Mouse (Mus musculus): Measurements from ENCODE around the gene Prr23a3. TPM values are rescaled to one million over a fixed set of nuclear protein-coding genes. Genes with fewer than 3 reads are reported as not detected.

Prr23a3 gene
- polyA plus RNA-seq, 1 experiment from 2014 or later, result not detected

- H3K4me2 ChIP-seq, result no peak overlapping the region
- no peak overlapping the region for H3K9ac ChIP-seq (replicated peaks)
- H3K9me3 ChIP-seq (replicated peaks), result no peaks in the 10 kb centered on the region; the same call in 1 of the 2 replicates
- no peaks in the 10 kb centered on the region for H3K4me1 ChIP-seq
- 0 out of 2 replicates have a peak, but pooled peaks cover 2% of the 10 kb centered on the region for H3K27me3 ChIP-seq (replicated peaks)
- no peaks in the 10 kb centered on the region for H3K36me3 ChIP-seq
- H3K27ac ChIP-seq (replicated peaks), result no peak overlapping the region
- no peak for ATAC-seq (ENCODE audit: low FRiP score)
- 85% methylated on average over 3 of the region's 3 CpGs for WGBS
- H3K4me3 ChIP-seq (replicated peaks), result no peak overlapping the region
Measured at GRCm38 (mm10) chr9:98863463-98863862, 1.1 kb upstream of the Prr23a3 start.

- ATAC-seq (ENCODE audit: low FRiP score), result no peak
- no peak overlapping the region for H3K9ac ChIP-seq (replicated peaks)
- H3K27ac ChIP-seq (replicated peaks), result no peak overlapping the region
- peaks cover 7% of the 10 kb centered on the region for H3K9me3 ChIP-seq (replicated peaks)
- no peaks in the 10 kb centered on the region for H3K4me1 ChIP-seq
- WGBS, result 70% methylated on average over 1 of the region's 1 CpGs
- no peaks in the 10 kb centered on the region for H3K27me3 ChIP-seq (replicated peaks)
- no peak overlapping the region for H3K4me3 ChIP-seq (replicated peaks)
- H3K4me2 ChIP-seq, result no peak overlapping the region
- no peaks in the 10 kb centered on the region for H3K36me3 ChIP-seq
Measured at GRCm38 (mm10) chr9:98901486-98901885, 36.9 kb downstream of the Prr23a3 start.

- no peak within 1 kb of the TSS for H3K9ac ChIP-seq (replicated peaks)
- WGBS, result 95% methylated on average over 2 of the region's 2 CpGs
Measured at GRCm38 (mm10) chr9:98902819-98903218, 38.3 kb downstream of the Prr23a3 start, which contains the start of gene 7420426K07Rik. TSS of gene 7420426K07Rik (plus strand) at chr9:98903119.

More at GRCm38 (mm10) chr9:98902819-98903218, 38.3 kb downstream of the Prr23a3 start, which contains the start of gene 7420426K07Rik:
- no peaks in the 10 kb centered on the region for H3K36me3 ChIP-seq
- no peaks in the 10 kb centered on the region for H3K27me3 ChIP-seq (replicated peaks)
- no peak within 1 kb of the TSS for H3K27ac ChIP-seq (replicated peaks)
- no peak within 1 kb of the TSS for H3K4me2 ChIP-seq
- no peaks in the 10 kb centered on the region for H3K4me1 ChIP-seq
- no peak within 1 kb of the TSS for H3K4me3 ChIP-seq (replicated peaks)
- no peaks in the 10 kb centered on the region for H3K9me3 ChIP-seq (replicated peaks)
- no peak for ATAC-seq (ENCODE audit: low FRiP score)

Other genes with a start within 250 kb of the Prr23a3 start
- 0.18 and 0.42 TPM in 2 replicates for gene Prr23a1, start 22.3 kb upstream of the Prr23a3 start, polyA plus RNA-seq (2015; fragmentation: Nextera tagmentation; extraction: Ambion mirVana)
- gene Prr23a2, start 8.3 kb upstream of the Prr23a3 start, polyA plus RNA-seq (2015; fragmentation: Nextera tagmentation; extraction: Ambion mirVana), result not detected in 2 replicates
- not detected in 2 replicates for gene 7420426K07Rik, start 38.4 kb downstream of the Prr23a3 start, polyA plus RNA-seq (2015; fragmentation: Nextera tagmentation; extraction: Ambion mirVana)
- gene Foxl2, start 90.5 kb downstream of the Prr23a3 start, polyA plus RNA-seq (2015; fragmentation: Nextera tagmentation; extraction: Ambion mirVana), result 0.49 and 0.55 TPM in 2 replicates
- gene Faim, start 121.6 kb downstream of the Prr23a3 start, polyA plus RNA-seq (2015; fragmentation: Nextera tagmentation; extraction: Ambion mirVana), result 106 and 117 TPM in 2 replicates
- gene Gm1123, start 170.9 kb downstream of the Prr23a3 start, polyA plus RNA-seq (2015; fragmentation: Nextera tagmentation; extraction: Ambion mirVana), result 0.50 TPM in 1 of 2 replicates, not detected in the other

All from neural tube, embryonic 15.5 days (tissue).